Mouse (Mus musculus) 3T3-L1 (cell line): ENCODE results near the gene Gm3755.
"Not testable (repeated sequence)": the region's sequence is repeated elsewhere in the genome, so short reads cannot be mapped to it uniquely, and the experiment has no call there.

ENCODE experiments used
- DNase-seq: peaks from one replicate; pipeline ENCODE4 v3.0.0-alpha.2; 2015; ENCODE audit warnings: low read depth, low spot score

Gm3755 gene

GRCm38 (mm10) chr14:7450817-7451216 is at the start of gene Gm3755:
TSS of gene Gm3755 (minus strand) at chr14:7450917.
- not testable (repeated sequence) for DNase-seq

DNA sequence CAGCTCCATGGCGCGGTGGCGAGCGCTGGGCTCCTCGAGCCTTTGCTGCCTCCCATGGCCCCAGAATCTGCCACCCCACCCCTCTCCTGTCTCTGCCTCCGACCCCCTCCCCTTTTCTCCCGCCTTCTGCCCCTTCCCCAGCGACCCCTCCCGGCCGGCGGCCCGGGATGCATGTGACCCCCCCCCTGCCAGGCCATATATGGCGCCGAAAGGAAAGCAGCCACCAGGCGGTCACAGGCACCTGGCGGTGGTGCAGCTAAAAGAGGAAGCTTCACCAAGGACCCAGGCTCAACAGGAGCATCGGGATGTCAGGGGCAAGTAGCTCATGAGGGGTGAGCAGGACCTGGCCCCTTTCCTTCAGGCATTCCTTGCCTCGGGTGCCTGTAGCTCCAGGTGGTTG is 38.0 kb upstream of the Gm3755 start:
- not testable (repeated sequence) for DNase-seq

DNA sequence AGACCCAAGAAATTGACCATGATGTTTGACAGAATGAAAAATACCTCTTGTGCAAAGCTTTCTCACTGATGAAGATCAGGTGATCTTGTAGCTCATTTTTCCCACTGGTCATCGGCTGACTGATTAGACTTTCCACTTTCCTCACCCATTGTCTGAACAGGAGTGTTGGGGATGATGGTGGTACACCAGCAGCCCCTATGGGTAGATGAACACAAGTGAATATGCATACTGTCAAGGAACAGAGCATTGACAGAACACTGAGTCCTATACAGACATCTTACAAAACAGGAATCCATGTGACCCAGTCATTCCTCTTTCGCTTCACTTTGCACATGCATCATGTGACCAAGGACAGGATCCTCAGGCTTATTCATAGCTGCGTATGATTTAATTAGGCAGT is 32.9 kb upstream of the Gm3755 start, which contains the start of gene Gm3752:
Gm3752 (minus strand) TSS at position 101 of the 400 bp plus-strand sequence.
- DNase-seq, result not testable (repeated sequence)

DNA sequence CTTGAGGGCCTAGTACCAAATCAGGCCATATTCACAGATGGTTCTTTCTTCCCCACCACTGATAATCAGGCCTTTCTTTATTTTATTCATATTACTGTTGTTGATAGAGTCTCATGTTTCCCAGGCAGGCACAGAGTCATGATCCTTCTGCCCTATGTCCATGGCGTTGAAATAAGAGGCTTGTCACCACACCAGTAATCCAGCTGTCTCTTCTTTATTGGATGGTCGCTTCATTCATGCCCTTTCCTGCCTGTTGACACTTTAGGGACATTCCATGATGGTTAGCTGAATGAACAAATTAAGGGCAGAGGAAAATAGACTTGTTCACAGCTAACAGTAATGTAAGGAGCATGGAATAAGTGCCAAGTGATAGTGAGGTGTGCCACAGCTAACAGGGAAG is 28.2 kb downstream of the Gm3755 start:
- not testable (repeated sequence) for DNase-seq
